Mouse (Mus musculus): ENCODE results near the gene 4930562C15Rik.

GRCm38 (mm10) chr16:4835191-4835590 is at the start of gene 4930562C15Rik:
- TF ChIP-seq CTCF (IDR thresholded peaks at IDR 0.05; ENCODE audit: borderline replicate concordance, control insufficient read depth, extremely low read depth, insufficient read depth, low read length, poor library complexity) (no peak), POLR2A (IDR thresholded peaks at IDR 0.05; ENCODE audit: control insufficient read depth, extremely low read depth, insufficient read depth, low read length, poor library complexity) (no peak)

All from thymus, adult 2 months (tissue).